Mouse (Mus musculus) neural tube, embryonic 10.5 days (tissue): ENCODE results near the gene Kbtbd13.

Experiments
- DNase-seq: peaks from one replicate; pipeline ENCODE4 v3.0.0-alpha.2; 2017; ENCODE audit warnings: low spot score; ENCODE audit errors: extremely low spot score

Kbtbd13 gene

GRCm38 (mm10) chr9:65394360-65394759 lies 2.9 kb upstream of the Kbtbd13 start:
- DNase-seq = no peak

GRCm38 (mm10) chr9:65393606-65394005 lies 2.2 kb upstream of the Kbtbd13 start:
- no peak for DNase-seq

- peak; percentile 72 for DNase-seq
Observed at GRCm38 (mm10) chr9:65392638-65393364, 1.3 kb upstream of the Kbtbd13 start.

GRCm38 (mm10) chr9:65390752-65391612 lies 470 bp downstream of the Kbtbd13 start:
- peak; percentile 42 for DNase-seq

- no peak for DNase-seq
Observed at GRCm38 (mm10) chr9:65386373-65387140, 4.9 kb downstream of the Kbtbd13 start.

- no peak for DNase-seq
Observed at GRCm38 (mm10) chr9:65384276-65384675, 7.2 kb downstream of the Kbtbd13 start.

- DNase-seq = no peak
Observed at GRCm38 (mm10) chr9:65382751-65383097, 8.7 kb downstream of the Kbtbd13 start.

GRCm38 (mm10) chr9:65382031-65382750 lies 9.3 kb downstream of the Kbtbd13 start:
- DNase-seq = no peak

GRCm38 (mm10) chr9:65381017-65381590 lies 10.3 kb downstream of the Kbtbd13 start:
- no peak for DNase-seq

- no peak for DNase-seq
Observed at GRCm38 (mm10) chr9:65375163-65375934, 16.1 kb downstream of the Kbtbd13 start.

- no peak for DNase-seq
Observed at GRCm38 (mm10) chr9:65374468-65375162, 16.8 kb downstream of the Kbtbd13 start.

- DNase-seq = no peak
Observed at GRCm38 (mm10) chr9:65372449-65372848, 19.0 kb downstream of the Kbtbd13 start.

GRCm38 (mm10) chr9:65371756-65372155 lies 19.7 kb downstream of the Kbtbd13 start:
- DNase-seq = no peak

- DNase-seq = no peak
Observed at GRCm38 (mm10) chr9:65365721-65366120, 25.7 kb downstream of the Kbtbd13 start.

- DNase-seq = no peak
Observed at GRCm38 (mm10) chr9:65363684-65364083, 27.8 kb downstream of the Kbtbd13 start.

GRCm38 (mm10) chr9:65360641-65361448 lies 30.6 kb downstream of the Kbtbd13 start, which contains the start of gene Ubap1l:
Gene Ubap1l (plus strand): TSS chr9:65361041.
- DNase-seq = no peak

GRCm38 (mm10) chr9:65358956-65359480 lies 32.4 kb downstream of the Kbtbd13 start:
- DNase-seq = no peak

GRCm38 (mm10) chr9:65356971-65357370 lies 34.5 kb downstream of the Kbtbd13 start:
- no peak for DNase-seq
